Mouse (Mus musculus) cerebellum, adult 9-11 months (tissue): ENCODE measurements around the gene Vash2.

Experiments used
- DNase-seq: peaks from one replicate; pipeline ENCODE4 v3.0.0; 2022

Vash2 gene

DNA sequence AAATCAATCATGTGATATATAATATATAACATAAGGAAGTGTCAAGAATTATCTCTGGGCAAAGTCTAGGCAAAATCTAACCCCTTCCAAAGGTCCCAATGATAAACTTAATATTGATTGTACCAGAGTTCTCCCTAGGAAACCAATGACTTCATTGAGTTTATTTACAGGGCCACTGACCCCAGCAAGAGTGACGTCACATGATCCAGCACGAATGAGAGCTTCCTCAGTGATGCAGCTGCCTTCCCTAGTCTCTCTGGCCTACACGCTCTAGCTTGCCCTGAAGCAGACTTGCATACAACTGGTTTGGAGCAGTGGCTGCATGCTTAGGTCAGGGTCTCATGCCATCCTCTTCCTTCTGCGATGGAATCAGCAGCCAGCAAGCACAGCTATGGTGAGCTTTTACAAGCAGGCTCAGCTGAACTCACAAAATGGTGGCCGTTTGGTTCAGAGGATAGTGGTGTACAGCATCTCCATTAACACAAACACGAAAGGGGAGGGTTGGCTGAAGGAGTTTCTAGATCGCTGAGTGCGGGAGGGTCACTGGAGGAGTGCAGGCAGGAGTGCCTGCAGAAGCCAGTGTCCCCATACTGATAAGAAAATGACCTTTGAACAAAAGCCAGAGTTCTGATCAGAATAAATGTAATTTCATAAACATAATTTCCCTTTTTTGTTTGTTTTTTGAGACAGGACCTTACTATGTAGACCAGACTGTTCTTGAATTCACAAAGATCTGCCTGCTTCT, 59.2 kb downstream of the Vash2 start:
- no peak for DNase-seq

DNA sequence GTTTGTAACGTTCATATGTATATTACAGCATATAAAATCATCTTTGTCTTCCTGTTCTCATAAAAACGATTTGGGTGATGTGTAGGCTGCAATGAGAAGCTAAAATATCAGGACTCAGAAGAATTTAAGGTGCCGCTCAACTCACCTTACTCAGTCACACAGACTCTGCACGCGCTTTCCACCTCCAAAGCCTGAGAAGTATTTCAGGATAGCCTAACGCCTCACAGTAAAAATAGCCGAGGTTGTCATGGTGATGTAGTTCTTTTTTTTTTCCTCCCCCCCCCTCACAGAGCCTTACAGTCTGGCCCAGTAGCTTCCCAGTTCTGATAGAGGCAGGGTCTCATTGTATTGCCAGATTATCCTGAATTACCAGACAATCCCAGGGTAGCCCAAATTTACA, 60.2 kb downstream of the Vash2 start:
- DNase-seq: no peak

DNA sequence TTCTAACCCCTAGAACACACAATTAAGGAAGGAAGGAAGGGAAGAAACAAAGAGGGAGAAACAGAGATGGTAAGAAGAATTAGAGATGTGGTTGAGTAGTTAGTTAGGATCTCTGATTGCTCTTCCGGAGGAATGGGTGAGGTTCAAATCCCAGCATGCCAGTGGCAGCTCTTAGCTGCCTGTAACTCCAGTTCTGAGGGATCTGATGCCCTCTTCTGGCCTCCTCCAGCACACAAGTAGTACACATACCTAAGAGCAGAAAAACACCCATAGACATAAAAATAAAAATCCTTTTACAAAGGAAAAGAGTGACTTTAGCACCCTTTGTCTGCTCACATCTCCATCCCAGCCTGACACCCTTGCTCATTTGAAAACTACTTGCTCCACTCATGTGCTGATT, 66.5 kb downstream of the Vash2 start:
- DNase-seq: no peak

DNA sequence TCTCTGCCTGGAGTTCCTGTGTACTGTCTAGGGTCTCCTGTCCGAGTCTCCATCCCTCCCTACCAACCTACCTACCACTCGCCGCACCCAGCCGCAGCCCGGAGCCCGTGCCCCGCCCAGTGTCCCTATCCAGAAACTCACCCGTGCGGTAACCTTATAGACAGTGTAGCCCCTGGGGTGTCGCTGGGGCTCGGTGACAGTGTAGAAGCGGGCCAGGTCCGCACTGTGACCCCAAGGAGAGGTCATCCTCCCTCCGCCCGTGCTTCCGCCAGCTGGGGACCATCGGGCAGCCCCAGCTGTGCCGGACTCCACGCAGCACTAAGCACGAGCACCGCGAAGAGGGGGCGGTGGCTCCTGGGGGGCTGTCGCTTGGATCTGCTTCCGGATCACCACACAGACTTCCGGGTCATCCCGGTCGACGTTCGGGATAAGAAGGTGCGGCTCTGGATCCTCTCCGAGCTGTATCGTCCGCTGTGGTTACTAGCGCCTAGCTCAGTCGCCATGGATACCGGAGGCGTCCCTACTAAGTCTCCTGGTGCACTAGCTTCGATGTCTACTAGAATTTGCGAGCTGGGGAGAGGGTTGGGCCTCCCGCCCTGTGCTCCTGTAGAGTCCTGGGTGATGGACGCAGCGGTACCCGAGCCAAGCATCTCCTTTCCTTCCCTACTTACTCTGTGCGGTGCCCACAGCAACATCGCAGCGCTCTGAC, 67.5 kb downstream of the Vash2 start, which contains the start of gene Rps6kc1:
Rps6kc1 (minus strand) TSS at position 356 of the 709 bp plus-strand sequence.
- DNase-seq: peak; percentile 84

DNA sequence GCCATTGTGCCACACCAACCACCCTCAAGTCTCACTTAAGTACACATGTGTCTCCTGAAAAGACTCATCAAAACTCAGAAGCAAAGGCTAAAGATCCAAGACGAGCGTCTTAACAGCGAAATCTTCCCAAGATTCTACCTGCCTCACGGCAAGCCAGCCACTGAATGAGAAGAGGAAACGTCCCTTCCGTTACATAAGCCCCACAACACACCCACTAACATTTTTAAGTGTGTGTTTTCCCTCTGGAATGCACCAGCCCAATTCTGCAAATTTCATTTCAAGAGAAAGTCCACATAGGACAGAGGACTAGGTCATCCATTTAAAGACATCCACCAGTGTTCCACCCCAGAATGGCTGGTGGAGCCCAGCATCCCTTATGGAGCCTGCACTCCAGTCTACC, 68.3 kb downstream of the Vash2 start:
- DNase-seq: no peak

DNA sequence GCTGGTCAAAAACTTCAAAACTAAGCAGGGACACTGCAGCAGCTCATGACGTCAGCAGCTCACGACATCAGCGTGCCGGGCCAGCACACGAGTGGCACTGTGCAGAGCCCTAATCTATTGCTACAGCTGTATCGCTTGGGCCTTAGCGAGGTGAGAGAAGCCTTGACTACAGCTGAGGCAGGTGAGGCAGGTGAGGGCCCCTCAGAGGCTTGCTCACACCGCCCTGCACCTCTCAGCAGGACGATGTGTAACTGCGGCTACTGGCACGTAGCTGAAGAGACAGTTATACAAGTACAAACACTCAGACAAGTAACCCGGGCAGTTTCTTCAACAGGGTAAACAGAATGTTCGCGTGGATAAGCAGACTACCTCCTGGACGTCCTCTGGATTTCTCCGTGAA, 74.4 kb downstream of the Vash2 start:
- DNase-seq: no peak

DNA sequence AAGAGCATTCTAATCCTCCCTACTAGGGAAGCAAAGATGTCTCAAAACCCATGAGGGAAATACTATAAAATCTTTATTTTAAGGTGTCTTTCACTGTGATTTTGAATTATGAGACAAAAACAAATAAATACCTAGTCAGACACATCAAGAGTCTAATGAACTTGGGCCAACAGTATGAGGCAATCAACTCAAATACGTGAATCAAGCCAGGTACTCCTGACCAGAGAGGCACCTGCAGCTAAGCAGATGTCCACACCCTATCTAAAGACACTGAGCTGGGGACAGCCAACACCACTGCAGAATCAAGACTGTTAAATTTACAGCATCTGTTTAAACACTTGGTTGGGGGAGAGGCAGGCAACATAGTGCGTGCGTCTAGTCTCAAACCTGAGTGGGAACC, 75.0 kb downstream of the Vash2 start:
- DNase-seq: no peak

DNA sequence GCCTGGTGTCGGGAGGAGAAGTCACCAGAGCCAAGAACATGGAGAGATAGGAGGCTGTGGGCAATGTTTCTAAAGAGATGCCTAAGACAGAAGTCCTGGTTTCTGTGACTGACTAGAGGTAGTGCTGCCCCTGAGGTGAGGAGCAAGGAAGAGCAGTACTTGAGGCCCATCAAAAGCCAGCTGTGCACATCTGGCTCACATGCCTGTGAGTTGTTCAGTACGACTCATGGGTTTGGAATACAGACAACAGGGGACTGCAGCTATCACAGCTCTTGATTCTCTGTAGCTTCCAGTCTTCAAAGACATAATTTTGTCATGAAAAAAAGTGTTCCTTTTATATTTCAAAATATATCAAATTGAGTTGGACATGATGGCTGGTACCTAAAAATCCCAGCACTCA, 78.0 kb downstream of the Vash2 start:
- DNase-seq: no peak

DNA sequence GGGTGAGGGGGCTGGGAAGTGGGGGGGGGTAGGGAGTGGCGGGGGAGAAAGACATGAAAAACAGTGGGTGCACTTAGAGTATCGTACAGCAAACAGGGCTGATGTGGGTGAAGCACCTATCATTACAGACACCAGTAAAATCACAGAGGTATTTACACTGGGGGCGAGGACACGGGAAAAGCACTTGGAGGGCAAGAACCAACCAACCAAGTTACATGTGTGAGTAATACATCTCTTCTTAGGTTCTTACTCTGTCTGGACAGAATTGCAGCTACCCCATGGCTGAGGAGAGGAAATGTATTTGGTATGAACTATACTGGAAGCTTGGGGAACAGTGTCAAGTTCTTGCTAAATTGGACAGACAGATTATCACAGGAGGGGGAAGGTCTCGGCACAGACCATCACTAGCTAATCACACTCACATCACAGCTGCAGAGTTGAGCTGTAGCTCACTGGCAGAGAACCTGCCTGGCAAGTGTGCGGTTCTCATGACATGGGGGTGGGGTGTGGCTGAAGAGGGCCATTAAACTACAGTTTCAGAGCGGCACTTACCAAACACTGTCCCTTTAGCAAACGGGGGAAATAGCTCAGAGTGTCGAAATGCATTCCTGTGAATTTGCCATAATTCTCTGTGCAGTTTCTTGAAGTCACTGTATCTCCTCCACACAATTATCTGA, 80.1 kb downstream of the Vash2 start:
- no peak for DNase-seq

DNA sequence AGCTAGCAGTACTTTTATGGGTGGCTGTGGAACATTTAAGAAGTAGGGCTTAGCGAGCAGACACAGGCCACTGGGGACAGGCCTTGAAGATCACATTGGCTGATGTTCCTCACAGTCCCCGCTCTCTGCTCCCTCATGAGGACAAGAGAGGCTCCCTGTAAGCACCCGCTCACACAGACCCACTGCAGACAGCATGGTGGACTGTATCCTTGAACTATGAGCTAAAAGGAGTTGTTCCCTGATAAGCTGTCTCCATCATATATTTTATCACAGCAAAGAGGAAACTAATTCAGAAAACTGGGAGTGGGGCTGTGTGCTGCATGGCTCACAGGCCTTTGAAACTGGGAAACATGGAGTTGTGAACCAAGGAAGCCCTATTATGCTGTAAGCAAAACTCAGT, 80.9 kb downstream of the Vash2 start:
- DNase-seq: no peak
